Mouse (Mus musculus) forebrain, postnatal 0 days (tissue): Measurements from ENCODE around the gene Pkd1. TPM values are rescaled to one million over a fixed set of nuclear protein-coding genes. Genes with fewer than 3 reads are reported as not detected.

Experiments
- ATAC-seq: fragments of 200-750 bp; cut with Nextera tagmentation; 2 replicates; pipeline ENCODE4 v1.8.0; 2017; ENCODE audit warnings: mild to moderate bottlenecking, moderate library complexity
- DNase-seq: peaks from one replicate; pipeline ENCODE4 v3.0.0-alpha.2; 2015
- H3K27ac ChIP-seq: fragments of 300-500 bp; sonication (generic); 2 replicates; pipeline ENCODE4 v1.5.1; 2014; ENCODE audit warnings: low read depth, mild to moderate bottlenecking, antibody characterized with exemption, low read length, moderate library complexity, mixed read lengths
- H3K27me3 ChIP-seq: fragments of 300-500 bp; sonication (generic); 2 replicates; pipeline ENCODE4 v1.6.1; 2014; ENCODE audit warnings: mild to moderate bottlenecking, low read length, mixed read lengths; ENCODE audit not compliant: insufficient read depth
- H3K36me3 ChIP-seq: fragments of 300-500 bp; sonication (generic); 2 replicates; pipeline ENCODE4 v1.6.1; 2014; ENCODE audit warnings: mild to moderate bottlenecking, moderate library complexity; ENCODE audit not compliant: insufficient read depth
- H3K4me1 ChIP-seq: fragments of 300-500 bp; sonication (generic); 2 replicates; pipeline ENCODE4 v1.6.1; 2014; ENCODE audit warnings: antibody characterized with exemption; ENCODE audit not compliant: insufficient read depth
- H3K4me2 ChIP-seq: fragments of 300-500 bp; sonication (generic); 2 replicates; pipeline ENCODE4 v1.6.1; 2014; ENCODE audit warnings: low read depth, mild to moderate bottlenecking, moderate library complexity
- H3K4me3 ChIP-seq: fragments of 300-500 bp; sonication (generic); 2 replicates; pipeline ENCODE4 v1.5.1; 2014; ENCODE audit warnings: low read depth, low read length, mixed read lengths
- H3K9ac ChIP-seq: fragments of 300-500 bp; sonication (generic); 2 replicates; pipeline ENCODE4 v1.6.1; 2014; ENCODE audit warnings: mild to moderate bottlenecking
- H3K9me3 ChIP-seq: fragments of 300-500 bp; sonication (generic); 2 replicates; pipeline ENCODE4 v1.6.1; 2016; ENCODE audit warnings: low read length
- CTCF ChIP-seq: sonication (generic); IDR thresholded peaks from 2 replicates; pipeline ENCODE4 v1.5.1; 2016; ENCODE audit warnings: antibody characterized with exemption, control low read depth, low read depth
- WGBS: fragments of 180-500 bp; shearing (Covaris S2); extraction: QIAGEN DNeasy Blood & Tissue Kit; methylation state at CpG from one replicate; pipeline ENCODE4 v1.1.7; 2014; 5-methylcytosine and 5-hydroxymethylcytosine counted together
- polyA plus RNA-seq: library from polyadenylated mRNA; unstranded; fragments of >200 nt; fragmentation: Nextera tagmentation; extraction: Ambion mirVana; gene quantifications from 2 replicates; pipeline ENCODE4 v1.2.1, GENCODE M21; 2015
- total RNA-seq: library from RNA; depleted of rRNA; stranded (reverse); fragments of >200 nt; gene quantifications from 2 replicates; pipeline ENCODE4 v1.2.3, GENCODE M21; 2014

The Pkd1 gene
- total and polyA plus RNA-seq, 2 experiments from 2014 or later, result 8.9 to 58.8 TPM

GRCm38 (mm10) chr17:24593992-24594890, 44.6 kb downstream of the Pkd1 start:
- H3K4me3 ChIP-seq, result no peak overlapping the region
- ATAC-seq (no peak), DNase-seq (no peak)
- H3K36me3 ChIP-seq, result peaks cover 96% of the 10 kb centered on the region
- H3K27ac ChIP-seq, result no peak overlapping the region
- H3K4me1 ChIP-seq, result no peaks in the 10 kb centered on the region
- H3K27me3 ChIP-seq, result no peaks in the 10 kb centered on the region
- 94% methylated on average over 26 of the region's 26 CpGs for WGBS
- no peak overlapping the region for H3K4me2 ChIP-seq
- H3K9ac ChIP-seq, result no peak overlapping the region
- H3K9me3 ChIP-seq, result no peaks in the 10 kb centered on the region
- no peak for TF ChIP-seq CTCF

- H3K4me3 ChIP-seq, result no peak overlapping the region
- no peak overlapping the region for H3K27ac ChIP-seq
- H3K9ac ChIP-seq, result no peak overlapping the region
- ATAC-seq, result peak; percentile 38; the same call in 1 of the 2 replicates
- no peak overlapping the region for H3K4me2 ChIP-seq
- peak; percentile 14 for DNase-seq
- peaks cover 99% of the 10 kb centered on the region for H3K36me3 ChIP-seq
- 69% methylated on average over 17 of the region's 17 CpGs for WGBS
- no peaks in the 10 kb centered on the region for H3K4me1 ChIP-seq
- no peaks in the 10 kb centered on the region for H3K9me3 ChIP-seq
- no peaks in the 10 kb centered on the region for H3K27me3 ChIP-seq
- TF ChIP-seq CTCF, result peak; percentile 45
Observed at GRCm38 (mm10) chr17:24595126-24596072, 45.8 kb downstream of the Pkd1 start.

GRCm38 (mm10) chr17:24596073-24596466, 46.4 kb downstream of the Pkd1 start:
- DNase-seq, result no peak
- no peak overlapping the region for H3K27ac ChIP-seq
- no peak overlapping the region for H3K4me2 ChIP-seq
- no peak for ATAC-seq
- no peak for TF ChIP-seq CTCF
- H3K9me3 ChIP-seq, result no peaks in the 10 kb centered on the region
- H3K4me1 ChIP-seq, result no peaks in the 10 kb centered on the region
- no peak overlapping the region for H3K9ac ChIP-seq
- H3K4me3 ChIP-seq, result no peak overlapping the region
- peaks cover 99% of the 10 kb centered on the region for H3K36me3 ChIP-seq
- no peaks in the 10 kb centered on the region for H3K27me3 ChIP-seq
- 76% methylated on average over 5 of the region's 5 CpGs for WGBS

GRCm38 (mm10) chr17:24596471-24597183, 47.0 kb downstream of the Pkd1 start:
- H3K27ac ChIP-seq, result no peak overlapping the region
- ATAC-seq (no peak), DNase-seq (no peak)
- no peak overlapping the region for H3K4me3 ChIP-seq
- peaks cover 99% of the 10 kb centered on the region for H3K36me3 ChIP-seq
- no peaks in the 10 kb centered on the region for H3K9me3 ChIP-seq
- 88% methylated on average over 19 of the region's 19 CpGs for WGBS
- H3K9ac ChIP-seq, result no peak overlapping the region
- no peaks in the 10 kb centered on the region for H3K4me1 ChIP-seq
- H3K4me2 ChIP-seq, result no peak overlapping the region
- no peak for TF ChIP-seq CTCF
- H3K27me3 ChIP-seq, result no peaks in the 10 kb centered on the region

GRCm38 (mm10) chr17:24597989-24598388, 48.4 kb downstream of the Pkd1 start:
- H3K9me3 ChIP-seq, result no peaks in the 10 kb centered on the region
- 93% methylated on average over 3 of the region's 3 CpGs for WGBS
- H3K4me1 ChIP-seq, result no peaks in the 10 kb centered on the region
- H3K27ac ChIP-seq, result no peak overlapping the region
- DNase-seq (no peak), ATAC-seq (no peak)
- no peak for TF ChIP-seq CTCF
- no peak overlapping the region for H3K4me2 ChIP-seq
- no peak overlapping the region for H3K4me3 ChIP-seq
- H3K27me3 ChIP-seq, result no peaks in the 10 kb centered on the region
- H3K9ac ChIP-seq, result no peak overlapping the region
- peaks cover 99% of the 10 kb centered on the region for H3K36me3 ChIP-seq

GRCm38 (mm10) chr17:24600502-24600901, 50.9 kb downstream of the Pkd1 start:
- H3K36me3 ChIP-seq, result peaks cover 96% of the 10 kb centered on the region
- H3K27ac ChIP-seq, result no peak overlapping the region
- TF ChIP-seq CTCF, result no peak
- H3K4me3 ChIP-seq, result no peak overlapping the region
- no peak overlapping the region for H3K9ac ChIP-seq
- no peaks in the 10 kb centered on the region for H3K4me1 ChIP-seq
- ATAC-seq, result no peak
- DNase-seq, result no peak
- H3K4me2 ChIP-seq, result no peak overlapping the region
- H3K27me3 ChIP-seq, result no peaks in the 10 kb centered on the region
- H3K9me3 ChIP-seq, result no peaks in the 10 kb centered on the region
- 91% methylated on average over 4 of the region's 4 CpGs for WGBS
